In the genomic region with DNA sequence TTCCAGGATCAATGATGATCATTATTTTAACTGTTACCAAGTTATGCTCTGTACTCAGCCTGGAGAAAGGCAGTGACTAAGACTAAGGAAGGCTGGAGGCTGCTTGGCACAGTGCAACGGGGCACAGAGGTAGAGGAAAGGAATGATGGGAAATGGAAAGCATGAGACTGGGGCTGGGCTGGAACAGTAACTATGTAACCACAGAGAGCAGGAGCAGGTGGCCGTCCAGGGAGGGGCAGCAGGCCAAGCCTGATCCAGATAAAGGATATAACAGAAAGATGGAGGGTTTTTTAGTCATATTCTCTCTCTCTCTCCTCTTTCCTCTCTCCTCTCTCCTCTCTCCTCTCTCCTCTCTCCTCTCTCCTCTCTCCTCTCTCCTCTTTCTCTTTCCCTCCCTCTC, we compare ENCODE assay signal across 23 mouse cellular contexts. TPM values are rescaled to one million over a fixed set of nuclear protein-coding genes. Genes with fewer than 3 reads are reported as not detected.
DNase-seq lines count a peak whose midpoint lies in the region; ATAC-seq and TF ChIP-seq lines count a peak whose summit lies in the region.
"Had no signal": no experiment of that assay in that cellular context is flagged by ENCODE, and none has a peak within 500 bp of the region (broad histone marks: within the 10 kb centered on the region; RNA-seq: fewer than 3 reads in every experiment).

No protein-coding gene starts in this region.

- H3K27ac ChIP-seq in liver, embryonic 14.5 days, result no peak overlapping the region
- H3K27ac ChIP-seq: embryonic facial prominence, embryonic 13.5 days; forebrain, embryonic 13.5 days; heart, embryonic 10.5 days; hindbrain, embryonic 12.5 days had no signal

- TF ChIP-seq POLR2A in myocyte (IDR thresholded peaks at IDR 0.05; ENCODE audit: insufficient read length, low read depth), result no peak

- no peak overlapping the region for H3K4me3 ChIP-seq in liver, embryonic 14.5 days (ENCODE audit: insufficient read depth in 1 of 2, low read depth in 2 of 2, low read length in 2 of 2)
- no peak overlapping the region for H3K4me3 ChIP-seq in myocyte
- H3K4me3 ChIP-seq: embryonic facial prominence, embryonic 13.5 days; forebrain, embryonic 13.5 days; heart, embryonic 10.5 days; hindbrain, embryonic 12.5 days had no signal

- ATAC-seq in liver, embryonic 14.5 days (ENCODE audit: insufficient read depth), result peak; percentile 56; the same call in 1 of the 2 replicates
- ATAC-seq: forebrain, embryonic 13.5 days; forebrain, postnatal 0 days had no signal

- peaks cover 0 to 4% of the 10 kb centered on the region in 2 experiments; a peak in 1 of 4 replicates for H3K4me1 ChIP-seq in liver, embryonic 14.5 days (replicated peaks; ENCODE audit: control insufficient read depth in 2 of 2, insufficient read depth in 2 of 2, low read length in 1 of 2)
- H3K4me1 ChIP-seq: embryonic facial prominence, embryonic 13.5 days; forebrain, embryonic 13.5 days; hindbrain, embryonic 12.5 days had no signal

- no peak for TF ChIP-seq EP300 in liver, embryonic 14.5 days (IDR thresholded peaks at IDR 0.05; ENCODE audit: low read depth)

- peak; percentile 46 for DNase-seq in testis, postnatal 14 days (ENCODE audit: low spot score)
- DNase-seq in testis, postnatal 10 days (ENCODE audit: low spot score), result no peak
- peak; percentile 2 for DNase-seq in Muller cell, postnatal 12 days (ENCODE audit: inconsistent ontology term)
- no peak for DNase-seq in liver, embryonic 14.5 days (ENCODE audit: low read depth in 3 of 3, low spot score in 3 of 3)
- no peak for DNase-seq in urinary bladder, postnatal 36 days (ENCODE audit: low spot score in 2 of 2)
- DNase-seq in gastrocnemius, postnatal 25 days, result no peak
- no peak for DNase-seq in ovary, adult 18-20 months (ENCODE audit: low spot score)
- DNase-seq: adrenal gland, postnatal 10 days; cerebellum, adult 11 months; cerebellum, adult 8-10 months; cerebellum, postnatal 36 days; forebrain, postnatal 0 days; heart, adult 18-20 months; heart, postnatal 10 days; heart, postnatal 4 days had no signal

- 14% methylated on average over 2 of the region's 2 CpGs for WGBS in liver, embryonic 14.5 days (ENCODE audit: insufficient replicate concordance)

- no peak overlapping the region for H3K4me2 ChIP-seq in liver, embryonic 14.5 days (ENCODE audit: low read depth)
- peak overlapping the region; percentile 4 for H3K4me2 ChIP-seq in myocyte (ENCODE audit: low read depth)
- H3K4me2 ChIP-seq: embryonic facial prominence, embryonic 13.5 days; forebrain, embryonic 13.5 days; hindbrain, embryonic 12.5 days had no signal

- no peak overlapping the region for H3K9ac ChIP-seq in liver, embryonic 14.5 days (replicated peaks)
- H3K9ac ChIP-seq: embryonic facial prominence, embryonic 13.5 days; forebrain, embryonic 13.5 days; forebrain, postnatal 0 days; hindbrain, embryonic 12.5 days had no signal

- no peak overlapping the region for H3ac ChIP-seq in myocyte (ENCODE audit: control insufficient read depth, insufficient read length)

- H3K36me3 ChIP-seq in liver, embryonic 14.5 days (replicated peaks; ENCODE audit: control insufficient read depth, insufficient read depth, low read depth), result no peaks in the 10 kb centered on the region
- no peaks in the 10 kb centered on the region for H3K36me3 ChIP-seq in myocyte (ENCODE audit: control insufficient read depth, insufficient read depth)
- H3K36me3 ChIP-seq: embryonic facial prominence, embryonic 13.5 days; heart, embryonic 10.5 days; hindbrain, embryonic 12.5 days had no signal

- no peaks in the 10 kb centered on the region for H3K27me3 ChIP-seq in liver, embryonic 14.5 days (ENCODE audit: control insufficient read depth, insufficient read depth, low read length)
- H3K27me3 ChIP-seq in myocyte (ENCODE audit: control insufficient read depth, insufficient read depth, insufficient read length), result no peaks in the 10 kb centered on the region
- H3K27me3 ChIP-seq: CH12.LX; embryonic facial prominence, embryonic 13.5 days; forebrain, embryonic 13.5 days; hindbrain, embryonic 12.5 days had no signal

- TF ChIP-seq CTCF in liver, embryonic 14.5 days (IDR thresholded peaks at IDR 0.05; ENCODE audit: low read depth), result no peak

- no peaks in the 10 kb centered on the region for H3K79me2 ChIP-seq in myocyte (ENCODE audit: control insufficient read depth, insufficient read depth)

- no peaks in the 10 kb centered on the region for H3K9me3 ChIP-seq in liver, embryonic 14.5 days (ENCODE audit: control insufficient read depth, low read length)
- H3K9me3 ChIP-seq: embryonic facial prominence, embryonic 13.5 days; forebrain, embryonic 13.5 days; heart, embryonic 10.5 days; hindbrain, embryonic 12.5 days had no signal

TF ChIP-seq in myocyte, 11 proteins besides CTCF, POLR2A, EP300 and RAD21:
- TF ChIP-seq E2F4 (IDR thresholded peaks at IDR 0.05; ENCODE audit: insufficient read depth), result no peak
- no peak for TF ChIP-seq MAX (IDR thresholded peaks at IDR 0.05; ENCODE audit: low read depth)
- no peak for TF ChIP-seq REST (IDR thresholded peaks at IDR 0.05; ENCODE audit: insufficient read depth, insufficient read length)
- no peak for TF ChIP-seq USF1 (IDR thresholded peaks at IDR 0.05; ENCODE audit: low read depth)
- TF ChIP-seq MYOD1 (IDR thresholded peaks at IDR 0.05; ENCODE audit: control insufficient read depth in 1 of 3, insufficient read length in 2 of 3, low read depth in 2 of 3), result peak; percentile 20 to 80 (median 68)
- TF ChIP-seq SRF (IDR thresholded peaks at IDR 0.05; ENCODE audit: control insufficient read depth, insufficient read length, low read depth), result no peak
- TF ChIP-seq MYOG (IDR thresholded peaks at IDR 0.05; ENCODE audit: control insufficient read depth in 1 of 3, insufficient read depth in 1 of 3, insufficient read length in 2 of 3, low read depth in 2 of 3), result peak in 2 of 3 experiments; percentile 26 to 80
- TF ChIP-seq TCF3 (IDR thresholded peaks at IDR 0.05; ENCODE audit: insufficient read length, low read depth), result no peak
- no peak for TF ChIP-seq CEBPB (IDR thresholded peaks at IDR 0.05; ENCODE audit: insufficient read depth, poor library complexity, severe bottlenecking)
- TF ChIP-seq TCF12 (IDR thresholded peaks at IDR 0.05; ENCODE audit: insufficient read depth, poor library complexity, severe bottlenecking), result no peak
- TF ChIP-seq POLR2AphosphoS2 (IDR thresholded peaks at IDR 0.05; ENCODE audit: insufficient read length, low read depth), result no peak

RNA-seq across cellular contexts. Expression of gene Map3k19, which starts 21.1 kb away (rescaled TPM):
- 0.02 TPM in 1 of 2 replicates, not detected in the other for polyA plus RNA-seq in liver, embryonic 14.5 days (2012; rRNA removed)
- not detected in 2 replicates for polyA plus RNA-seq in liver, embryonic 14.5 days (2014; fragmentation: Nextera tagmentation; extraction: Ambion mirVana)
- polyA plus RNA-seq in myocyte (2012; fragmentation: generic; extraction: Trizol), result 0.18 TPM
- total RNA-seq in gastrocnemius, postnatal 25 days (2021), result under 1 TPM in 1 of 2 experiments, not detected in 1; 0.08 TPM
- total RNA-seq: gastrocnemius, postnatal 4 days; heart, postnatal 4 days had no signal
- polyA plus RNA-seq: embryonic facial prominence, embryonic 13.5 days; heart, embryonic 10.5 days; heart, embryonic 14.5 days had no signal

RNA-seq across cellular contexts. Expression of gene Rab3gap1, which starts 34.9 kb away (rescaled TPM):
- polyA plus RNA-seq in liver, embryonic 14.5 days (2012; rRNA removed), result 3.7 and 5.1 TPM in 2 replicates
- 8.2 TPM in 2 replicates for polyA plus RNA-seq in liver, embryonic 14.5 days (2014; fragmentation: Nextera tagmentation; extraction: Ambion mirVana)
- 20.0 TPM for polyA plus RNA-seq in myocyte (2012; fragmentation: generic; extraction: Trizol)
- 10 to 100 TPM; 19.8 to 21.2 TPM for total RNA-seq in gastrocnemius, postnatal 25 days (2021)

RNA-seq across cellular contexts. Expression of gene Ccnt2, which starts 59.8 kb away (rescaled TPM):
- 13.8 and 16.1 TPM in 2 replicates for polyA plus RNA-seq in liver, embryonic 14.5 days (2012; rRNA removed)
- 19.6 and 20.6 TPM in 2 replicates for polyA plus RNA-seq in liver, embryonic 14.5 days (2014; fragmentation: Nextera tagmentation; extraction: Ambion mirVana)
- 9.0 TPM for polyA plus RNA-seq in myocyte (2012; fragmentation: generic; extraction: Trizol)
- total RNA-seq in gastrocnemius, postnatal 25 days (2021), result 10 to 100 TPM; 21.8 to 22.0 TPM

Comparison
In these comparisons a context has a peak if more than half of its experiments do, and no peak if none do; other contexts are left out.
1. DNase-seq: peak in testis, postnatal 14 days (single experiment) and Muller cell, postnatal 12 days (single experiment); none in testis, postnatal 10 days (single experiment), liver, embryonic 14.5 days (0 of 3), urinary bladder, postnatal 36 days (0 of 2), gastrocnemius, postnatal 25 days (single experiment) and ovary, adult 18-20 months (single experiment).